Mouse (Mus musculus) retina, embryonic 14.5 days (tissue): ENCODE measurements around the gene Ttc12.

Source experiments
- DNase-seq: peaks from one replicate; pipeline ENCODE4 v3.0.0-alpha.2; 2015; ENCODE audit warnings: low spot score

The Ttc12 gene

GRCm38 (mm10) chr9:49488912-49489895 is 3.2 kb upstream of the Ttc12 start:
- DNase-seq = peak; percentile 89

- DNase-seq = no peak
Observed at GRCm38 (mm10) chr9:49488258-49488657, 2.2 kb upstream of the Ttc12 start.

- no peak for DNase-seq
Observed at GRCm38 (mm10) chr9:49487657-49487943, 1.6 kb upstream of the Ttc12 start.

GRCm38 (mm10) chr9:49486805-49487656 is 1.0 kb upstream of the Ttc12 start:
- no peak for DNase-seq

- DNase-seq = peak; percentile 82
Observed at GRCm38 (mm10) chr9:49485250-49485891, 654 bp downstream of the Ttc12 start.

- DNase-seq = peak; percentile 42
Observed at GRCm38 (mm10) chr9:49483316-49483715, 2.7 kb downstream of the Ttc12 start.

GRCm38 (mm10) chr9:49472126-49472525 is 13.9 kb downstream of the Ttc12 start:
- DNase-seq = no peak

GRCm38 (mm10) chr9:49470946-49471345 is 15.1 kb downstream of the Ttc12 start:
- DNase-seq = no peak

- DNase-seq = no peak
Observed at GRCm38 (mm10) chr9:49470006-49470405, 16.0 kb downstream of the Ttc12 start.

GRCm38 (mm10) chr9:49456136-49456535 is 29.9 kb downstream of the Ttc12 start:
- DNase-seq = no peak

GRCm38 (mm10) chr9:49452396-49452795 is 33.6 kb downstream of the Ttc12 start:
- no peak for DNase-seq

- DNase-seq = no peak
Observed at GRCm38 (mm10) chr9:49450491-49450890, 35.5 kb downstream of the Ttc12 start.

GRCm38 (mm10) chr9:49442621-49443020 is 43.4 kb downstream of the Ttc12 start:
- DNase-seq = no peak

- no peak for DNase-seq
Observed at GRCm38 (mm10) chr9:49427478-49427877, 58.5 kb downstream of the Ttc12 start.

GRCm38 (mm10) chr9:49426921-49427320 is 59.1 kb downstream of the Ttc12 start, which contains the start of gene Ankk1:
Ankk1 (minus strand) TSS chr9:49427021.
- DNase-seq = no peak

- no peak for DNase-seq
Observed at GRCm38 (mm10) chr9:49425585-49425984, 60.4 kb downstream of the Ttc12 start.

GRCm38 (mm10) chr9:49423866-49424265 is 62.2 kb downstream of the Ttc12 start:
- no peak for DNase-seq

- DNase-seq = no peak
Observed at GRCm38 (mm10) chr9:49410621-49411020, 75.4 kb downstream of the Ttc12 start.

- no peak for DNase-seq
Observed at GRCm38 (mm10) chr9:49407028-49407427, 79.0 kb downstream of the Ttc12 start.

- no peak for DNase-seq
Observed at GRCm38 (mm10) chr9:49403711-49404110, 82.3 kb downstream of the Ttc12 start.

GRCm38 (mm10) chr9:49396006-49396405 is 90.0 kb downstream of the Ttc12 start:
- no peak for DNase-seq

- no peak for DNase-seq
Observed at GRCm38 (mm10) chr9:49392242-49392641, 93.8 kb downstream of the Ttc12 start.
